Comparison of ENCODE assay signal across 8 mouse cellular contexts in genomic region chr10:94549511-94550232, GRCm38 (mm10).
DNase-seq lines count a peak whose midpoint lies in the region; ATAC-seq and TF ChIP-seq lines count a peak whose summit lies in the region.

No protein-coding gene starts in this region.

- H3K4me1 ChIP-seq in midbrain, embryonic 11.5 days (ENCODE audit: control insufficient read depth, insufficient read depth, low read length) = peaks cover 19% of the 10 kb centered on the region
- H3K4me1 ChIP-seq in midbrain, embryonic 14.5 days (ENCODE audit: control insufficient read depth, insufficient read depth, low read length) = peaks cover 13% of the 10 kb centered on the region
- H3K4me1 ChIP-seq in intestine, postnatal 0 days (replicated peaks; ENCODE audit: control insufficient read depth, insufficient read depth, low read length) = peaks cover 21% of the 10 kb centered on the region
- peaks cover 37% of the 10 kb centered on the region for H3K4me1 ChIP-seq in stomach, embryonic 16.5 days (ENCODE audit: control insufficient read depth, insufficient read depth, low read length)

- WGBS in midbrain, embryonic 11.5 days = 51% methylated on average over 4 of the region's 4 CpGs
- 53% methylated on average over 4 of the region's 4 CpGs for WGBS in midbrain, embryonic 14.5 days
- 56% methylated on average over 4 of the region's 4 CpGs for WGBS in intestine, postnatal 0 days
- 64% methylated on average over 4 of the region's 4 CpGs for WGBS in stomach, embryonic 16.5 days

- peak; percentile 21 for DNase-seq in embryo, embryonic 10 days (ENCODE audit: low spot score)
- no peak for DNase-seq in embryo, embryonic 10.5 days (ENCODE audit: low spot score)
- DNase-seq in midbrain, embryonic 11.5 days (ENCODE audit: low spot score, missing footprints) = no peak
- DNase-seq in midbrain, embryonic 14.5 days = no peak
- no peak for DNase-seq in ovary, postnatal 14 days (ENCODE audit: low spot score)
- no peak for DNase-seq in spleen, postnatal 10 days (ENCODE audit: low spot score in 2 of 2)

- no peak overlapping the region for H3K9ac ChIP-seq in midbrain, embryonic 11.5 days (ENCODE audit: low read length)
- H3K9ac ChIP-seq in midbrain, embryonic 14.5 days (replicated peaks; ENCODE audit: low read length) = no peak overlapping the region
- H3K9ac ChIP-seq in intestine, postnatal 0 days (ENCODE audit: low read depth, low read length) = no peak overlapping the region
- H3K9ac ChIP-seq in stomach, embryonic 16.5 days (ENCODE audit: low read length) = 0 out of 2 replicates have a peak overlapping the region, but pooled peaks have one; percentile 24

- no peak overlapping the region for H3K27ac ChIP-seq in midbrain, embryonic 11.5 days (ENCODE audit: low read depth, low read length)
- H3K27ac ChIP-seq in midbrain, embryonic 14.5 days (replicated peaks; ENCODE audit: low read depth, low read length) = no peak overlapping the region
- H3K27ac ChIP-seq in intestine, postnatal 0 days (ENCODE audit: low read depth, low read length) = peak overlapping the region; percentile 41; the same call in 1 of the 2 replicates
- H3K27ac ChIP-seq in stomach, embryonic 16.5 days (ENCODE audit: low read length) = peak overlapping the region; percentile 75

- 0 out of 2 replicates have a peak, but pooled peaks have one; percentile 34 for ATAC-seq in midbrain, embryonic 11.5 days (ENCODE audit: low FRiP score)
- ATAC-seq in midbrain, embryonic 14.5 days (ENCODE audit: low FRiP score, low TSS enrichment) = no peak
- ATAC-seq in intestine, postnatal 0 days = no peak
- no peak for ATAC-seq in stomach, embryonic 16.5 days (ENCODE audit: insufficient read depth, low FRiP score)

- no peaks in the 10 kb centered on the region for H3K27me3 ChIP-seq in midbrain, embryonic 11.5 days (ENCODE audit: control insufficient read depth, insufficient read depth, low read length)
- no peaks in the 10 kb centered on the region for H3K27me3 ChIP-seq in midbrain, embryonic 14.5 days (ENCODE audit: control insufficient read depth, insufficient read depth, low read length)
- no peaks in the 10 kb centered on the region for H3K27me3 ChIP-seq in intestine, postnatal 0 days (replicated peaks; ENCODE audit: control insufficient read depth, insufficient read depth, low read length)
- no peaks in the 10 kb centered on the region for H3K27me3 ChIP-seq in stomach, embryonic 16.5 days (ENCODE audit: control insufficient read depth, insufficient read depth, low read length)

- H3K9me3 ChIP-seq in midbrain, embryonic 11.5 days (ENCODE audit: control insufficient read depth, low read length) = no peaks in the 10 kb centered on the region
- no peaks in the 10 kb centered on the region for H3K9me3 ChIP-seq in midbrain, embryonic 14.5 days (ENCODE audit: control insufficient read depth, low read length)
- no peaks in the 10 kb centered on the region for H3K9me3 ChIP-seq in intestine, postnatal 0 days (ENCODE audit: control insufficient read depth)
- no peaks in the 10 kb centered on the region for H3K9me3 ChIP-seq in stomach, embryonic 16.5 days (replicated peaks; ENCODE audit: control insufficient read depth, low read length)

- no peak overlapping the region for H3K4me2 ChIP-seq in midbrain, embryonic 11.5 days
- no peak overlapping the region for H3K4me2 ChIP-seq in midbrain, embryonic 14.5 days (ENCODE audit: low read length)
- H3K4me2 ChIP-seq in intestine, postnatal 0 days (replicated peaks; ENCODE audit: low read depth) = no peak overlapping the region
- H3K4me2 ChIP-seq in stomach, embryonic 16.5 days (ENCODE audit: low read depth, low read length) = no peak overlapping the region

- H3K4me3 ChIP-seq in midbrain, embryonic 11.5 days (ENCODE audit: low read depth, low read length) = no peak overlapping the region
- H3K4me3 ChIP-seq in midbrain, embryonic 14.5 days (replicated peaks; ENCODE audit: low read depth, low read length) = no peak overlapping the region
- H3K4me3 ChIP-seq in intestine, postnatal 0 days (ENCODE audit: low read depth, low read length) = no peak overlapping the region
- no peak overlapping the region for H3K4me3 ChIP-seq in stomach, embryonic 16.5 days (replicated peaks; ENCODE audit: low read length)

- H3K36me3 ChIP-seq in midbrain, embryonic 11.5 days (ENCODE audit: control insufficient read depth, insufficient read depth, low read length) = no peaks in the 10 kb centered on the region
- H3K36me3 ChIP-seq in midbrain, embryonic 14.5 days (ENCODE audit: control insufficient read depth, insufficient read depth, low read length) = no peaks in the 10 kb centered on the region
- H3K36me3 ChIP-seq in intestine, postnatal 0 days (ENCODE audit: control insufficient read depth, insufficient read depth) = no peaks in the 10 kb centered on the region
- no peaks in the 10 kb centered on the region for H3K36me3 ChIP-seq in stomach, embryonic 16.5 days (ENCODE audit: control insufficient read depth, insufficient read depth, low read length)

- TF ChIP-seq CTCF in intestine, postnatal 0 days (IDR thresholded peaks at IDR 0.05; ENCODE audit: low read depth) = no peak

Comparison
In these comparisons a context has a peak if more than half of its experiments do, and no peak if none do; other contexts are left out.
1. H3K27ac ChIP-seq: peak in intestine, postnatal 0 days (single experiment) and stomach, embryonic 16.5 days (single experiment); none in midbrain, embryonic 11.5 days (single experiment) and midbrain, embryonic 14.5 days (single experiment).